12 mouse cellular contexts compared by ENCODE assay signal in genomic region chr9:25513556-25513955, GRCm38 (mm10). TPM values are rescaled to one million over a fixed set of nuclear protein-coding genes. Genes with fewer than 3 reads are reported as not detected.
DNase-seq lines count a peak whose midpoint lies in the region; ATAC-seq and TF ChIP-seq lines count a peak whose summit lies in the region.
"Had no signal": no experiment of that assay in that cellular context is flagged by ENCODE, and none has a peak within 500 bp of the region (broad histone marks: within the 10 kb centered on the region; RNA-seq: fewer than 3 reads in every experiment).

No protein-coding gene starts in this region.

- ATAC-seq in hindbrain, postnatal 0 days = no peak
- ATAC-seq in hindbrain, embryonic 14.5 days (ENCODE audit: low FRiP score) = no peak
- no peak for ATAC-seq in activated CD4-positive, CD25-positive, alpha-beta regulatory T cell, adult 4 months
- ATAC-seq: forebrain, embryonic 14.5 days; midbrain, embryonic 13.5 days had no signal

- no peak overlapping the region for H3K9ac ChIP-seq in hindbrain, postnatal 0 days (replicated peaks; ENCODE audit: low read length)
- no peak overlapping the region for H3K9ac ChIP-seq in hindbrain, embryonic 14.5 days
- H3K9ac ChIP-seq: limb, embryonic 12.5 days; liver, embryonic 13.5 days; lung, embryonic 15.5 days; midbrain, embryonic 13.5 days had no signal

- H3K4me3 ChIP-seq in hindbrain, postnatal 0 days (ENCODE audit: low read length) = no peak overlapping the region
- H3K4me3 ChIP-seq in hindbrain, embryonic 14.5 days (replicated peaks; ENCODE audit: low read length) = no peak overlapping the region
- H3K4me3 ChIP-seq: limb, embryonic 12.5 days; liver, embryonic 13.5 days; lung, embryonic 15.5 days; midbrain, embryonic 13.5 days had no signal

- H3K27ac ChIP-seq in hindbrain, postnatal 0 days = no peak overlapping the region
- no peak overlapping the region for H3K27ac ChIP-seq in hindbrain, embryonic 14.5 days
- H3K27ac ChIP-seq: limb, embryonic 12.5 days; liver, embryonic 13.5 days; lung, embryonic 15.5 days; midbrain, embryonic 13.5 days had no signal

- H3K36me3 ChIP-seq in hindbrain, postnatal 0 days (ENCODE audit: insufficient read depth, low read length) = no peaks in the 10 kb centered on the region
- no peaks in the 10 kb centered on the region for H3K36me3 ChIP-seq in hindbrain, embryonic 14.5 days (replicated peaks; ENCODE audit: control insufficient read depth, insufficient read depth)
- H3K36me3 ChIP-seq: limb, embryonic 12.5 days; liver, embryonic 13.5 days; lung, embryonic 15.5 days; midbrain, embryonic 13.5 days had no signal

- peak; percentile 89 for DNase-seq in heart, adult 11 months
- no peak for DNase-seq in heart, postnatal 36 days
- DNase-seq in hindbrain, postnatal 0 days (ENCODE audit: low spot score) = peak; percentile 13
- DNase-seq in hindbrain, embryonic 14.5 days (ENCODE audit: low spot score) = no peak
- DNase-seq in cerebellum, adult 9-11 months = peak; percentile 81
- no peak for DNase-seq in urinary bladder, postnatal 14 days (ENCODE audit: low spot score)
- DNase-seq: liver, embryonic 13.5 days had no signal

- no peaks in the 10 kb centered on the region for H3K27me3 ChIP-seq in hindbrain, postnatal 0 days (ENCODE audit: insufficient read depth, low read length)
- H3K27me3 ChIP-seq in hindbrain, embryonic 14.5 days (ENCODE audit: control insufficient read depth, insufficient read depth, low read length) = no peaks in the 10 kb centered on the region
- H3K27me3 ChIP-seq: limb, embryonic 12.5 days; liver, embryonic 13.5 days; lung, embryonic 15.5 days; midbrain, embryonic 13.5 days had no signal

- H3K4me1 ChIP-seq in hindbrain, postnatal 0 days (ENCODE audit: insufficient read depth, low read length) = no peaks in the 10 kb centered on the region
- H3K4me1 ChIP-seq in hindbrain, embryonic 14.5 days (replicated peaks; ENCODE audit: control insufficient read depth, insufficient read depth, low read length) = no peaks in the 10 kb centered on the region
- H3K4me1 ChIP-seq: midbrain, embryonic 13.5 days had no signal

- no peaks in the 10 kb centered on the region for H3K9me3 ChIP-seq in hindbrain, postnatal 0 days (ENCODE audit: low read length)
- no peaks in the 10 kb centered on the region for H3K9me3 ChIP-seq in hindbrain, embryonic 14.5 days (ENCODE audit: control insufficient read depth, low read length)
- H3K9me3 ChIP-seq: limb, embryonic 12.5 days; liver, embryonic 13.5 days; lung, embryonic 15.5 days; midbrain, embryonic 13.5 days had no signal

- no peak overlapping the region for H3K4me2 ChIP-seq in hindbrain, postnatal 0 days (ENCODE audit: low read depth, low read length)
- H3K4me2 ChIP-seq in hindbrain, embryonic 14.5 days (replicated peaks) = no peak overlapping the region
- H3K4me2 ChIP-seq: limb, embryonic 12.5 days; liver, embryonic 13.5 days; lung, embryonic 15.5 days; midbrain, embryonic 13.5 days had no signal

- intact Hi-C loops in heart, postnatal 36 days (cut with DNase I) = no loop called here

- WGBS in hindbrain, postnatal 0 days = 56% methylated on average over 3 of the region's 3 CpGs
- WGBS in hindbrain, embryonic 14.5 days = 88% methylated on average over 3 of the region's 3 CpGs

- TF ChIP-seq CTCF in hindbrain, postnatal 0 days (IDR thresholded peaks at IDR 0.05; ENCODE audit: low read depth) = no peak

RNA-seq across cellular contexts. Expression of gene Eepd1, which starts 32.2 kb away (rescaled TPM):
- 10 to 100 TPM; 16.2 to 21.0 TPM for total RNA-seq in heart, postnatal 36 days (2021)
- 14.5 TPM in 2 replicates for total RNA-seq in hindbrain, postnatal 0 days (2014; rRNA removed)
- 15.8 and 16.3 TPM in 2 replicates for polyA plus RNA-seq in hindbrain, postnatal 0 days (2015; fragmentation: Nextera tagmentation; extraction: Ambion mirVana)
- polyA plus RNA-seq in hindbrain, embryonic 14.5 days (2014; fragmentation: Nextera tagmentation; extraction: Ambion mirVana) = 8.8 and 11.1 TPM in 2 replicates
- polyA plus RNA-seq in activated CD4-positive, CD25-positive, alpha-beta regulatory T cell, adult 4 months (2017; shearing (Covaris generic)) = under 1 TPM; 0.32 to 0.56 TPM

Comparison
In these comparisons a context has a peak if more than half of its experiments do, and no peak if none do; other contexts are left out.
1. DNase-seq: peak in heart, adult 11 months (single experiment), hindbrain, postnatal 0 days (single experiment) and cerebellum, adult 9-11 months (single experiment); none in heart, postnatal 36 days (0 of 2), hindbrain, embryonic 14.5 days (single experiment) and urinary bladder, postnatal 14 days (single experiment).